Mouse (Mus musculus): Measurements from ENCODE around the gene Vmn1r130. TPM values are rescaled to one million over a fixed set of nuclear protein-coding genes. Genes with fewer than 3 reads are reported as not detected.
"Not testable (repeated sequence)": the region's sequence is repeated elsewhere in the genome, so short reads cannot be mapped to it uniquely, and the experiment has no call there.

Vmn1r130 gene
- not detected in 2 replicates for polyA plus RNA-seq (2016; fragmentation: Nextera tagmentation; extraction: Ambion mirVana)

GRCm38 (mm10) chr7:21511480-21511879 lies at the start of gene Vmn1r130:
Gene Vmn1r130 (plus strand): TSS chr7:21511780.
- H3K27ac ChIP-seq; H3K4me2 ChIP-seq; ATAC-seq; H3K9ac ChIP-seq; H3K4me3 ChIP-seq; H3K36me3 ChIP-seq; H3K4me1 ChIP-seq; H3K9me3 ChIP-seq (replicated peaks); H3K27me3 ChIP-seq (replicated peaks): not testable (repeated sequence)
- no CpG with 5 or more reads among the region's 3 CpGs for WGBS (ENCODE audit: insufficient replicate concordance)

- H3K9me3 ChIP-seq (replicated peaks); H3K36me3 ChIP-seq; H3K27ac ChIP-seq; H3K4me2 ChIP-seq; H3K27me3 ChIP-seq (replicated peaks); H3K4me1 ChIP-seq; H3K9ac ChIP-seq; H3K4me3 ChIP-seq; ATAC-seq: not testable (repeated sequence)
- no CpG with 5 or more reads among the region's 2 CpGs for WGBS (ENCODE audit: insufficient replicate concordance)
Measured at GRCm38 (mm10) chr7:21545990-21546389, 34.4 kb downstream of the Vmn1r130 start, which contains the start of gene Vmn1r131. Gene Vmn1r131 (minus strand): TSS chr7:21546090.

Other genes starting within 250 kb of the Vmn1r130 start
- not detected in 2 replicates for gene Vmn1r125, start 239.6 kb upstream of the Vmn1r130 start, polyA plus RNA-seq (2016; fragmentation: Nextera tagmentation; extraction: Ambion mirVana)
- not detected in 2 replicates for gene Vmn1r126, start 210.3 kb upstream of the Vmn1r130 start, polyA plus RNA-seq (2016; fragmentation: Nextera tagmentation; extraction: Ambion mirVana)
- not detected in 2 replicates for gene Vmn1r127, start 191.9 kb upstream of the Vmn1r130 start, polyA plus RNA-seq (2016; fragmentation: Nextera tagmentation; extraction: Ambion mirVana)
- not detected in 2 replicates for gene Vmn1r128, start 162.4 kb upstream of the Vmn1r130 start, polyA plus RNA-seq (2016; fragmentation: Nextera tagmentation; extraction: Ambion mirVana)
- gene Vmn1r129, start 150.5 kb upstream of the Vmn1r130 start, polyA plus RNA-seq (2016; fragmentation: Nextera tagmentation; extraction: Ambion mirVana) = not detected in 2 replicates
- gene Gm6882, start 79.0 kb upstream of the Vmn1r130 start, polyA plus RNA-seq (2016; fragmentation: Nextera tagmentation; extraction: Ambion mirVana) = not detected in 2 replicates
- not detected in 2 replicates for gene Vmn1r131, start 34.3 kb downstream of the Vmn1r130 start, polyA plus RNA-seq (2016; fragmentation: Nextera tagmentation; extraction: Ambion mirVana)
- not detected in 2 replicates for gene Vmn1r132, start 102.3 kb downstream of the Vmn1r130 start, polyA plus RNA-seq (2016; fragmentation: Nextera tagmentation; extraction: Ambion mirVana)
- not detected in 2 replicates for gene Gm4175, start 249.7 kb downstream of the Vmn1r130 start, polyA plus RNA-seq (2016; fragmentation: Nextera tagmentation; extraction: Ambion mirVana)